Mouse (Mus musculus) C2C12 (cell line): ENCODE data around the gene Cdkn2d. TPM values are rescaled to one million over a fixed set of nuclear protein-coding genes. Genes with fewer than 3 reads are reported as not detected.

Source experiments
- H3K27me3 ChIP-seq: one replicate; pipeline ENCODE4 v1.6.1; 2011; ENCODE audit not compliant: control insufficient read depth, insufficient read depth, insufficient read length
- H3K36me3 ChIP-seq: one replicate; pipeline ENCODE4 v1.6.1; 2011; ENCODE audit not compliant: control insufficient read depth, insufficient read depth
- H3K4me3 ChIP-seq: one replicate; pipeline ENCODE4 v1.5.1; 2011; ENCODE audit warnings: mild to moderate bottlenecking, control low read depth; ENCODE audit not compliant: poor library complexity, insufficient read depth, severe bottlenecking
- H3K79me2 ChIP-seq: one replicate; pipeline ENCODE4 v1.6.1; 2011; ENCODE audit not compliant: control insufficient read depth, insufficient read depth
- H3K79me3 ChIP-seq: one replicate; pipeline ENCODE4 v1.6.1; 2011; ENCODE audit warnings: low read depth, control low read depth
- H3ac ChIP-seq: one replicate; pipeline ENCODE3; 2011; ENCODE audit warnings: low read depth; ENCODE audit not compliant: control insufficient read depth, insufficient read length
- CEBPB ChIP-seq: IDR thresholded peaks from one replicate; pipeline ENCODE4 v1.6.1; 2011; ENCODE audit warnings: low read depth, mild to moderate bottlenecking, control low read depth, moderate library complexity
- CTCF ChIP-seq: IDR thresholded peaks from one replicate; pipeline ENCODE4 v1.5.1; 2011; ENCODE audit not compliant: control insufficient read depth, insufficient read depth, insufficient read length
- FOSL1 ChIP-seq: IDR thresholded peaks from one replicate; pipeline ENCODE4 v1.8.0; 2011; ENCODE audit warnings: mild to moderate bottlenecking, low read length; ENCODE audit not compliant: poor library complexity, insufficient read depth, severe bottlenecking
- MAX ChIP-seq: IDR thresholded peaks from one replicate; pipeline ENCODE4 v1.6.1; 2011; ENCODE audit warnings: mild to moderate bottlenecking, control low read depth
- MYOD1 ChIP-seq: IDR thresholded peaks from one replicate; pipeline ENCODE4 v1.6.1; 2011; ENCODE audit warnings: low read depth; ENCODE audit not compliant: control insufficient read depth, insufficient read length
- MYOG ChIP-seq: IDR thresholded peaks from one replicate; pipeline ENCODE4 v1.6.1; 2011; ENCODE audit not compliant: control insufficient read depth, insufficient read length; ENCODE audit errors: extremely low read depth
- USF1 ChIP-seq: IDR thresholded peaks from one replicate; pipeline ENCODE4 v1.6.1; 2011; ENCODE audit warnings: low read depth, mild to moderate bottlenecking, control low read depth, moderate library complexity
- polyA plus RNA-seq: library from polyadenylated mRNA; unstranded; fragments of >200 nt; fragmentation: generic; extraction: Trizol; gene quantifications from one replicate; pipeline ENCODE4 v1.2.1, GENCODE M21; 2012; ENCODE audit warnings: missing spikeins

Gene Cdkn2d
- polyA plus RNA-seq, 1 experiment, result 49.4 TPM

GRCm38 (mm10) chr9:21314367-21315140 is 23.3 kb upstream of the Cdkn2d start:
- no peak overlapping the region for H3ac ChIP-seq
- H3K27me3 ChIP-seq, result no peaks in the 10 kb centered on the region
- no peaks in the 10 kb centered on the region for H3K79me2 ChIP-seq
- H3K79me3 ChIP-seq, result no peaks in the 10 kb centered on the region
- H3K36me3 ChIP-seq, result no peaks in the 10 kb centered on the region
- no peak for TF ChIP-seq MYOG
- no peak overlapping the region for H3K4me3 ChIP-seq

GRCm38 (mm10) chr9:21313394-21313793 is 22.2 kb upstream of the Cdkn2d start:
- Histone ChIP-seq H3K4me3 (no peak overlapping the region), H3K27me3 (no peaks in the 10 kb centered on the region), H3K79me3 (no peaks in the 10 kb centered on the region), H3ac (no peak overlapping the region), H3K79me2 (no peaks in the 10 kb centered on the region), H3K36me3 (no peaks in the 10 kb centered on the region)
- no peak for TF ChIP-seq MYOD1
- TF ChIP-seq USF1, result no peak
- peak; percentile 88 for TF ChIP-seq CTCF
- no peak for TF ChIP-seq MYOG

- no peak within 1 kb of the TSS for H3K4me3 ChIP-seq
Measured at GRCm38 (mm10) chr9:21312134-21312533, 20.9 kb upstream of the Cdkn2d start, which contains the start of gene Ap1m2. Gene Ap1m2 (minus strand): TSS chr9:21312337.

GRCm38 (mm10) chr9:21311695-21312094 is 20.5 kb upstream of the Cdkn2d start:
- H3K36me3 ChIP-seq, result no peaks in the 10 kb centered on the region
- TF ChIP-seq CEBPB (no peak), MAX (no peak), USF1 (no peak), FOSL1 (no peak), CTCF (no peak), MYOD1 (no peak), MYOG (no peak)
- H3ac ChIP-seq, result no peak overlapping the region
- H3K79me3 ChIP-seq, result no peaks in the 10 kb centered on the region
- no peaks in the 10 kb centered on the region for H3K27me3 ChIP-seq
- H3K79me2 ChIP-seq, result no peaks in the 10 kb centered on the region
- no peak overlapping the region for H3K4me3 ChIP-seq

More at GRCm38 (mm10) chr9:21312134-21312533, 20.9 kb upstream of the Cdkn2d start, which contains the start of gene Ap1m2:
- no peaks in the 10 kb centered on the region for H3K36me3 ChIP-seq
- no peak within 1 kb of the TSS for H3ac ChIP-seq
- no peaks in the 10 kb centered on the region for H3K79me2 ChIP-seq
- TF ChIP-seq MYOG (no peak), USF1 (no peak), CTCF (no peak), CEBPB (no peak), MYOD1 (no peak), MAX (no peak), FOSL1 (no peak)
- no peaks in the 10 kb centered on the region for H3K79me3 ChIP-seq
- no peaks in the 10 kb centered on the region for H3K27me3 ChIP-seq

- H3K4me3 ChIP-seq, result no peak overlapping the region
- H3K27me3 ChIP-seq, result no peaks in the 10 kb centered on the region
- TF ChIP-seq FOSL1, result no peak
- no peak for TF ChIP-seq MYOD1
- no peak for TF ChIP-seq MYOG
- no peak for TF ChIP-seq CEBPB
- TF ChIP-seq MAX, result no peak
- TF ChIP-seq CTCF, result no peak
- TF ChIP-seq USF1, result no peak
- H3ac ChIP-seq, result no peak overlapping the region
- no peaks in the 10 kb centered on the region for H3K79me3 ChIP-seq
- no peaks in the 10 kb centered on the region for H3K36me3 ChIP-seq
- H3K79me2 ChIP-seq, result no peaks in the 10 kb centered on the region
Measured at GRCm38 (mm10) chr9:21309150-21309741, 18.0 kb upstream of the Cdkn2d start.

- H3K4me3 ChIP-seq, result no peak overlapping the region
- no peak for TF ChIP-seq USF1
- TF ChIP-seq MYOD1, result no peak
- TF ChIP-seq CTCF, result no peak
- no peak for TF ChIP-seq MAX
- no peak for TF ChIP-seq MYOG
- no peak for TF ChIP-seq FOSL1
- no peak for TF ChIP-seq CEBPB
- H3K79me3 ChIP-seq, result no peaks in the 10 kb centered on the region
Measured at GRCm38 (mm10) chr9:21305065-21305464, 13.9 kb upstream of the Cdkn2d start.

More at GRCm38 (mm10) chr9:21305065-21305464, 13.9 kb upstream of the Cdkn2d start:
- H3K36me3 ChIP-seq, result no peaks in the 10 kb centered on the region
- no peak overlapping the region for H3ac ChIP-seq
- H3K79me2 ChIP-seq, result no peaks in the 10 kb centered on the region
- H3K27me3 ChIP-seq, result no peaks in the 10 kb centered on the region
